Mouse (Mus musculus): ENCODE results near the gene Bcdin3d. TPM values are rescaled to one million over a fixed set of nuclear protein-coding genes. Genes with fewer than 3 reads are reported as not detected.

The Bcdin3d gene
- total RNA-seq, 2 experiments from 2014 or later, result 7.2 to 7.4 TPM

DNA sequence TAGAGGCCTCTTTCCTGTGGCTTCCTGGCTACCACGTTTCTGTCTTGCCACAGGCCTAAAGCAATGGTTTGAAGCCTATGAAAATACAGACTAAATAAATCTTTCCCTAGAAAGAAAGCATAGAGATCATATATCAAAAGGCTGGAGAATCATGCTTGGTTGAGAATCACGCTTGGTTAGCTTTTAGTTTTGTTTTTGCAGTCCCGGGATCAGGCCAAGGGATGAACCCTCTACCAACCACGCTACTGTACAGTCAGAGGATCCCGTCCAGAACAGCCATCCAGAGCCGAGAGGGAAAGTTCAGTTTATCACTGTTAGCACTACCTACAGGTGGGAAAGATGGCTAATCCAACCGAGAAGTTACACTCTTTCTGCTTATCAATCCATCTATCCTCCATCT, 32.2 kb downstream of the Bcdin3d start:
- DNase-seq (ENCODE audit: low spot score in 2 of 2), result no peak

DNA sequence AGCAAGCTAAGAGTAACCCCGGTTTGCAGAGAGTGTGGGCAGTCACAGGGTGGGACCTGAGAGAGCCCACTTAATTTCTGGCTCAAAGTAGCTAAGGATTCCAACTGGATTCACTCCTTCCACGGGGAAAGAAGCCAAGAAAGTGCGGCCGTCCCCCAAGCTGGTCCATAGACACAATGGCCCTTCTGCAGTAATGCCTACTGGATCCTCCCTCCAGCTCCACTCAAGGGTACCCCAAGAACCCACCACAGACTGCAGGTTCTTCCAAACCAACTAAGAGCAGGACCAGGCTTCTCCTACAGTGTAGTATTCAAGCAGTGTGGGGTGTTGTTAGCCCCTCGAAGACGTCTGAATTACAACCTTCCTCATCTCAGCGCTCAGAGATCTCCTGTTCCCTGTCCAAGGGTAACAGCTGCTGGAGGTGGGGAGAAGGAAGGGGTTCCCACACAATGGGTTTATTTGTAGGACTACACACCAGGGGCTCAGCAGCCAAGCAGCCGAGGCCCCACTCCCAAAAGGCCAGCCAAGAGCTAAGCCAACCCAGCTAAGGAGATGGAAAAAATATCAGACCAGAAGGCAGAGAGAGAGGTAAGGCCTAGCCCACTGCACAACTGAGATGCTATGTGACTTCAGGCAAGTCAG, 33.6 kb downstream of the Bcdin3d start:
- peak in 1 of 2 experiments; percentile 43 for DNase-seq (ENCODE audit: low spot score in 2 of 2)

DNA sequence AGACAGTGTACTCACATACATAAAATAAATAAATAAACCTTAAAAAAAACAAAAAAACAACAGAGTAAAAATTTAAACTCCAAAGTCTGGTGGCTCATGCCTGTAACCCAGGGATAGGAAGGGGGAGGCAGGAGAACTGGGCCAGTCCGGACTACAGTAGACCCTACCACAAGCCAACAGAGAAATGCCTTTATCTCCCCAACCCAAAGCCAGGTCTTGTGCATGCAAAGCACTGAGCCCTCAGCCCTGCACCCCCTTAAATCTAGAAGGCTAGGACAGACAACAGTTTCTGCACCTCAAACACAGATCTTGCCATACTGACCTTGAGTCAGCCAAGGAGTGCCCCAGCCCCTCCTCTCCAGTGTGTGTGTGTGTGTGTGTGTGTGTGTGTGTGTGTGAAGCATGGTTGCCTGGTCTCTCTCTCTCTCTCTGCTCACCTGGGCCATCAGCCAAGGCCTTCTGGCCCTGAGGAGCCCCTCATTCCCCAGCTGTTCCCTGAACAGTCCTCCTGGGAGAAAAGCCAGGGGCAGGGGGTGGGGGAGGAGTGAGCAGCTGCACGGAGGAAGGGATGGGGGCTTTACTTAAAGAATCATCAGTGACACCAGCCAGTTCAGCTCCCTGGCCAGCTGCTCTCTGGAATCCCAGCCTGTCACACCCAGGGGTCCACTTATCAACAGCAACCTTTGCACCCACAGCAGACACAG, 34.3 kb downstream of the Bcdin3d start:
- DNase-seq (ENCODE audit: low spot score in 2 of 2), result peak; percentile 77 to 88

DNA sequence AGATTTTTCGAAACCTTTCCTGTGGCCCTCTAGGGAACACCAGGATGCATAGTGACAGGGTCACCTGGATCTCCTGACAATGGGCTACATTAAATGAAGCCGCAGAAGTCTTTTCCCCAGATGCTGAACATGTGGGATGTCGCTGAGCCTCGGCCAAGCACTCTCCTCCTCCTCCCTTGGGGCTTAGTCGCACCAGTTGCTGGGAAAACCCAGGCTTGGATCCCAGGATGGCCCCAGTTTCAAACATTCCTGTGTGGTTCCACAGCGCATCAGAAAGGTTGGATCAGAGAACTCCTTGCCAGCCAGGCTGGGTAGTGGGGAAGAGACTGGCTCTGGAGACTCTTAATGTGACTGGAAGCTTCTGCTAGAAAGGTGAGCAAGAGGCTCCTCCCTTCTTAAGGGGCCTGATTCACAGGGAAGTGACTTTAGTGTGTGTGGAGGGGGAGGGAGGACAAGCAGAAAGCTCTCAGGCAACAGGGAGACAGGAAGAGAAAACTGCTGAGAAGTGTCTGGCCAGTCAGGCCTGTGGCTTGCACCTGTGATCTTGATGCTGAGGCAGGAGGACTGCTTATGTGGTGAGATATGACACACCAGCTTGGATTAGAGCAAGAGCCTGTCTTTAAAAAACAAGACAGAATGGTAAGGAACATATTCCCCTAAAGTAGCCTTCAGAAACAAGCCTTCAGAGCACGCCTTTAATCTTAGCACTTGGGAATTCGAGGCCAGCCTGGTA, 35.4 kb downstream of the Bcdin3d start:
- DNase-seq (ENCODE audit: low spot score in 2 of 2), result peak in 1 of 2 experiments; percentile 27

DNA sequence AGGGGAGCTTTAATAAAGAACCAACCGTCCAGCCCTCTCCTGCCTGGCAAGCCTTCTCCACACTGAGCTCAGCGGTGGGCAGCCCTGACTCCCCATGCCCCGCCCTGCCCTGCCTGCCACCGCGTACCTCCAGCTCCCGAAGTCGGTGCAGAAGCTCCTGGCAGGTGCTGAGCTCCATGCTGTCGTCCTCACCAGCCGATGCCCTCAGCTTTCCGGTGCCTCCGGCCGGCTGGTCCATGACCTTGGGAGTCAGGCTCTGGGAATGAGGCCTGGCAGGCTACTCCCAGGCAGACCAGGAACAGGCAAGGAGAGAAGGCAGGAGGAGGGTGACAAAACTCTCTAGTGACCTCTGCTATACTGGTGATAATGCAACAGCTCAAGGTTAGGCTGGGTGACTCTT, 40.6 kb downstream of the Bcdin3d start:
- DNase-seq (ENCODE audit: low spot score in 2 of 2), result no peak

DNA sequence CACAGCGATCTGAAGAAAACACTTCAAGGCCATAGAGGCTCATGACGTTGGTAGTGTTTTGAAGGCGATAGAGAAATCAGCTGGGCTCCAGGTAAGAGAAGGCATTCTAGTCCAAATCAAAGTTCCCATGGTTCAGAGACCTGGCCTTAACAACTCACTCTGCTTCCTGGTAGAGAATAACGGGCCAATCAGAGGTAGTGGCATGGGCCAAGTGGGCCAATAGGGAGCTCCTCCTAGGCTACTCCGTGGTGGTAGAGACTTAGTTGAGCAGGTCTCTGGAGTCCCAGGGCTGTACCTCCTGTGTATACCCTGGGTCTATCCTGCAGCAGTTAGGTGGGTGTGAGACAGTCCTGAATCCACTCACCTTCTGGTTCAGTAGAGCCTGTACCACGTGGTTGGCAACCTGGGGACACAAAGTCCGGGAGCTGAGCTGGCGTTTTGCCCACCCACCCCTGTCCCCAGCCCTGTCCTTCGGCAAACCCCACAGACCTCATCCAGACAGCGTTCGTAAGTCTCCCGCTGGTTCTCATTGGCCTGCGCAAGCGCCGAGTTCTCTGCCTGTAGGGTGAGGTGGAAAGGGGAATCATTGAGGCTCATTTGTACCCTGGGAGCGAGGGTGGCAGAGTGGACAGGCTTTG, 41.3 kb downstream of the Bcdin3d start:
- DNase-seq (ENCODE audit: low spot score in 2 of 2), result no peak

DNA sequence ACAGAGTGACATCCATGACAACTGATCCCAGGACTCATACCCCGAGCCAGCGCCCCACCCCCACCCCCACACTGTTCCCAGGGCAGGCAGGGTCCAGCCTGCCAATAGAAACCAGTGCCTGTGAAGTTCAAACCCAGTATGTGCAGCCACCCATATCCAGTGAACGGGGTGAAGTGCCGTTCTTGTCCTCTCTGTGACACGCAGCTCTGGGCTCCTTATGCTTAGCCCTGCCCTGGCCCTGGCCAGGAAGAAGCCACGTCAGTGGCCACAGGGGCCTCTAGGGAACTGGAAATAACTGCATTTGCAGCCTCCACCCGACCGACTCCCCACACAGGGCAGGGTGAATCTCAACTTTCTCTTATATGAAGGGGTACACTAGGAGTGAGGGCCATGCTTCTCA, 42.6 kb downstream of the Bcdin3d start:
- DNase-seq (ENCODE audit: low spot score in 2 of 2), result no peak

DNA sequence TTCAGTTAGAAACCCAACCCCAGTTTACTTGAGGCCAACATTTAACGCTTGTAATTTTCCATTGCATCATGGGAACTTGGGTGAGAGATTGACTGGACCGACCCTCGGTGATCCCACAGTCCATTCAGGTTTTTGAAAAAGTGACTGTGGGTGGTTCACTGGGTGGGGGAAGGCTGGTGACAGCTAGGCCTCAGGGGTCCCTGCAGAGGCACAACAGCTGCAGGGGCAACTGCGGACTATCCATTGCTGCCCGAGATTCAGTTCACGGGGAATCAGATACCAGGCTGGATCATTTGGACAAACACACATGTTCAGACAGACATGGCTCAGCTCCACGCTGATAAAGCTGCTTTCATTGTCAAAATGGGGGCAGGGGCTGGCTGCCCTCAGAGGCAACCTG, 43.0 kb downstream of the Bcdin3d start:
- DNase-seq (ENCODE audit: low spot score in 2 of 2), result no peak

DNA sequence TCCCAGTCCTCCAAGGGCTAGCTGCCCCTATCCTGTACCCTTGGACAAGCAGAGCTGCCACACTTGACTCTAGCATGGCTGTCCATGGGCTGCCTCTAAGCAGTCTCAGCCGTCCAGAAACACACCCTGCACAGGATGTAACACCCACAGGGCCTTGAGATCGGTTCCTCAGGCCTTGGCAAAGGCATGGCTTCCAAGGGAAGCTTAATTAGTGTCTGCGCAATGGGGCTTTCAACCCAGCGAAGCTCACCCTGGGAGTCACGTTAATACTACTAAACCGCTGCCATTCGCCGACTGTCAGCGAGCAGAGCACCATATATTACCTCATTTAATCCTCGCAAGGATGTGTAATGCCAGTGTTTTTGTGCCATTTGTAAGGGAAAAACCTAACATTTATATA, 43.5 kb downstream of the Bcdin3d start:
- DNase-seq (ENCODE audit: low spot score in 2 of 2), result no peak

DNA sequence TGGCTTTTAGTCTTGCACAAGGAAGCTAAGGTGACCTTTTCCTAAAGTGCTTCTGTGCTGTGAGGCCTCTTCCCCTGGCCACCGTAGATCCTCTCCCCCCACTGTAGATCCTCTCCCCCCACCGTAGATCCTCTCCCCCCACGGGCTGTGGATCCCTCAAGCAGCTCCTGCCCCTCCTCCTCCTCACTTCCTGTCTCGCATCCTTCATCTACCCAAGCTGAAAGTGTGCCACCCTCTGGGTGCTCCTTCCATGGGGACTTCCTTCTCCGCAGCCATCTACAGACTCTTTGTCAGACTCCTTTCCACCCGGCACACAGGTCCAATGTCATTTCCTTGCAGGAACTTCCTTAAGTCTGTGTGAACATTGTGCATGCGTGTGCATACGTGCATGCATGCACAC, 44.1 kb downstream of the Bcdin3d start:
- DNase-seq (ENCODE audit: low spot score in 2 of 2), result no peak

DNA sequence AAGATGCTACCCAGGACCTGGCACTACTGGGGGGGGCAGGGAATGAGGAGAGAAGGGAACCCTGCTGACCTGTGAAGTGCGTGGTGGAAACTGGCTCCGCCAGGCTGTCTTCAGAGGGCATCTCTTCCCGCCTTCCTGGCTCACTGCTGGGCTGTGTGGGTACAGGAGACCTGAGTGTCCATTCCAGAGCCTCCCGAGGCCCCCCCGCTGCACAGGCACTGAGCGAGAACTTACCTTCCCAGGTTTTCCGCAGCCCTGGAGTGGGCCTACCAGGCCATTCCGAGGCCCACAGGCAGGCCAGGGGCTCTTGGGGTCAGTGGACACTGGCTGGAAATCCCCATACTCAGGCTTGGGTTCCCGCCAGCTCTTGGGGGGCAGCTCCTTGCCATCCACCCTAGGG, 50.6 kb downstream of the Bcdin3d start:
- DNase-seq (ENCODE audit: low spot score in 2 of 2), result no peak

DNA sequence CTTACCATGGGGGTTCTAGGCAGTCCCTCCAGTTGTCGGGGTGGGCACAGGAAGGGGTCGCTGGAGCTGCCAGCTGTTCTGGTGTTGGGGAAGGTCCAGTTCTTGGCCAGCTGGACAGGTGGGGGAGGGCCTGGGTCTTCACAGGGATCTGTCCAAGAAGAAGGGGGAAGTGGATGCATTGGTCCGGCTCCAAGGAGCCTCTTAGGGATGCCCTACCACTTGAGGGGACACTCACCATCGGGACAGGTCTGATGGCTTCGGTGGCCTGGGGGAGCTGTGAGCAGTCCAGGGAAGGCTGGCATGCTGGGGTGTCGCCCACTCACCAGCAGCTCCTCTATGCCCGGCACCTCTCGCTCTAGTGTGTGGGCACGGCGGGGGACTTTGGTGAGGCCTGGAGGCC, 51.4 kb downstream of the Bcdin3d start:
- no peak for DNase-seq (ENCODE audit: low spot score in 2 of 2)

DNA sequence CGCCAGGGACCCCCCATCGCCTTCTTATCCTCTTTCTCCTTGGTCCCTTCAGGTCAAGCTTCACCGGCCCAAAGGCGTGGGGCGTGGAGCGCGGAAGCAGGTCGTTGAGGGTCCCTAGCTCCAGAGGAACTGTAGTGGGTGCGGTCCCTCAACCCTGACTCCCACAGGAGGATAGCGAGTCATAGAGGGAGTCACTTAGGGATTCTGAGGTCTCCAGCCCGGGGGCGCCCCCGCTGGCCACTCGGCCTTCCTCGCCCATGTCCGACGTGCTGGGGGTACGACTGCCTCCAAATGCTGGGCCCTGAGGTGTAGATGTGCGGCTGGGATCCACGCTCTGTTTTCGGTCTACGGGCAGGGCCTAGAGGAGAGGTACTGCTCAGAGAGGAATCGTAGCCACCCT, 52.0 kb downstream of the Bcdin3d start:
- DNase-seq (ENCODE audit: low spot score in 2 of 2), result no peak

DNA sequence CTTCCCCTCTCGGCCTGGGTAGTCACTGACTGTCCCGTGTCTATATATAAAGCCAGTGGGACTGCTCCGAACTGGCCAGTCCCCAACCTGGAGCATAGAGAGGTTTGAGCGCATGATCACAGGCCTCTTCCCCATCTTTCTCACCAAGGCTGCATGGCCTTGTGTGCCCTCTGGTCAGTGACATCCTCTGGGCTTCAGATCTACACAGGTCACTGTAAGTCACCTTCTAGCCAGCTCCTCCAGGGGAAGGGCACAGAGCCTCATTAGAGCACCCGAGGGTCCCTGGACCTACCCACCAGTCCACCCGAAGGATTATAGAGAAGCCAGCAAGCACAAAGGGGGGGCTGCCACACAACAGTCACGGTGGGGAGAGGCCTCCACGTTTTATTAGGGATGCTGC, 52.9 kb downstream of the Bcdin3d start:
- no peak for DNase-seq (ENCODE audit: low spot score in 2 of 2)

DNA sequence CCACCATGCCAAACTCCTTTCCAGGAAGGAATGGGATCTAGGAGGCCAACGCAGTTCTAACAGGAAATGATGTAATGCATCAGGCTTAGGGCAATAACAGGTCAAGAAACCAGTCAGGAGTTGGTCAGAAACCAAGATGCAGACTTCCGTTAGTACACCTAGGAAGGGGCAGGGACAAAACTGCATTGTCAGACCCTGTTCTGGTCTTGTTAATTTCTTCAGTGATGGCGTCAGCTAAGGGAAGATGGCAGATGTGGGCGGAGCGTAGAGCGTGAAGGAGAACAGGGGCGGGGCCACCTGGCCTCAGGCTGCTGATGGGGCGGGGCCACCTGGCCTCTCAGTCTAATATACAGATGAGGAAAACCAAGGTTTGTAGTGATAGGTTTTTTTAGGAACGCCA, 53.4 kb downstream of the Bcdin3d start:
- DNase-seq (ENCODE audit: low spot score in 2 of 2), result no peak

DNA sequence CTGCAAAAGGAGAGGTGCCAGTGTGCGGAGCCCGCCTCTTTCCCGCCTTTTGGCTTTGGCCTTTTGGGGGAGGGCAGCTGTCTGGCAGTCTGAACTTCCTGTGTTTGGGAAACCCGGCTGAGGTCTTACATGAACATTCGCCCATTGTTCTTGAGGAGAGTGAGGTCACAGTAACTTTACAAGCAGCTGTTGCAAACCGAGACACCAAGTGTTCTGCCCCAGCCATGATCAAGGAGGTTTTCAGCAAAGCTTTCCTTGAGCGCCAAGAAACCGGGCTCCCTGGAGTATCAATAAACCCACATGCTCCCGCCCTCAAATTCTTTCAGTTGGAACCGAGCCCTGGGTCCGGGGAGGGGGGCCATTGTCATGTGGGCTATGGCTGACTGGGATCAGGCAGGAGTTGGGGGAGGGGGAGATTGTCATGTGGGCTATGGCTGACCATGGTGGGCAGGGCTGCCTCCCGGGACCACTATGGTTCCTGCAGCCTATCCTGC, 54.0 kb downstream of the Bcdin3d start:
- DNase-seq (ENCODE audit: low spot score in 2 of 2), result peak; percentile 85 to 93

DNA sequence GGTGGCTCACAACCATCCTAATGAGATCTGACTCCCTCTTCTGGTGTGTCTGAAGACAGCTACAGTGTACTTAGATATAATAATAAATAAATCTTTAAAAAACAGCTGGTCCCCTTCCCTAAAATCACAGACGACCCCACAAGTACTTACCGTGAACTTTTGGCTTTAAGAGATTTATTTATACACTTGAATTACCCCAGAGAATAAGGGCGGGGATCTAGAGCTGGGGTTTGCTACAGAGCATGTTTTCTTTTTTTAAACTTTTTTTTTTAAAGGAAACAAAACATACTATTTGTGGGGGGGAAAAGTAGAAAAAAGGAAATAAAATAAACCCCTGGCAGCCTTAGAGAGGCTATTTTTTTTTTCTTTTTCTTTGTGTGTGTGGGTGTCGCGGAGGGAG, 54.4 kb downstream of the Bcdin3d start:
- DNase-seq (ENCODE audit: low spot score in 2 of 2), result no peak

Other genes starting within 250 kb of the Bcdin3d start
- under 1 TPM; 0.10 to 0.13 TPM for gene Kcnh3, start 249.9 kb downstream of the Bcdin3d start, total RNA-seq (2021)
- gene Mcrs1, start 222.8 kb downstream of the Bcdin3d start, total RNA-seq (2021), result 10 to 100 TPM; 55.6 to 59.3 TPM
- gene Prpf40b, start 179.6 kb downstream of the Bcdin3d start, total RNA-seq (2021), result 10 to 100 TPM; 32.6 to 34.5 TPM
- gene Fam186b, start 178.8 kb downstream of the Bcdin3d start, total RNA-seq (2021), result not detected
- 10 to 100 TPM; 32.3 to 35.7 TPM for gene Fmnl3, start 104.2 kb downstream of the Bcdin3d start, total RNA-seq (2021)
- gene Tmbim6, start 81.8 kb downstream of the Bcdin3d start, total RNA-seq (2021), result 100 to 1,000 TPM; 205 to 215 TPM
- gene Nckap5l, start 17.0 kb downstream of the Bcdin3d start, total RNA-seq (2021), result 10 to 100 TPM; 37.2 to 39.4 TPM
- gene Faim2, start 53.4 kb upstream of the Bcdin3d start, total RNA-seq (2021), result not detected
- not detected for gene Aqp2, start 104.3 kb upstream of the Bcdin3d start, total RNA-seq (2021)
- not detected for gene Aqp5, start 116.1 kb upstream of the Bcdin3d start, total RNA-seq (2021)
- not detected for gene Aqp6, start 126.7 kb upstream of the Bcdin3d start, total RNA-seq (2021)
- gene Racgap1, start 176.9 kb upstream of the Bcdin3d start, total RNA-seq (2021), result 10 to 100 TPM; 40.5 to 43.4 TPM
- gene Asic1, start 195.6 kb upstream of the Bcdin3d start, total RNA-seq (2021), result 1 to 10 TPM in 1 of 2 experiments, under 1 TPM in 1; 0.91 to 1.9 TPM
- gene Smarcd1, start 227.4 kb upstream of the Bcdin3d start, total RNA-seq (2021), result 10 to 100 TPM; 26.9 to 34.7 TPM
- 1 to 10 TPM; 2.5 to 2.9 TPM for gene Gm17349, start 230.8 kb upstream of the Bcdin3d start, total RNA-seq (2021)
- 100 to 1,000 TPM; 201 to 212 TPM for gene Gpd1, start 242.8 kb upstream of the Bcdin3d start, total RNA-seq (2021)

All from gastrocnemius, postnatal 4 days (tissue).